Mouse (Mus musculus) neural tube, embryonic 10.5 days (tissue): Measurements from ENCODE around the gene Gm6096.

ENCODE experiments used
- DNase-seq: peaks from one replicate; pipeline ENCODE4 v3.0.0-alpha.2; 2017; ENCODE audit warnings: low spot score; ENCODE audit errors: extremely low spot score

Gm6096 gene

GRCm38 (mm10) chr7:34234610-34235561, 16.0 kb upstream of the Gm6096 start:
- peak; percentile 42 for DNase-seq

GRCm38 (mm10) chr7:34235602-34236001, 15.2 kb upstream of the Gm6096 start:
- no peak for DNase-seq

DNA sequence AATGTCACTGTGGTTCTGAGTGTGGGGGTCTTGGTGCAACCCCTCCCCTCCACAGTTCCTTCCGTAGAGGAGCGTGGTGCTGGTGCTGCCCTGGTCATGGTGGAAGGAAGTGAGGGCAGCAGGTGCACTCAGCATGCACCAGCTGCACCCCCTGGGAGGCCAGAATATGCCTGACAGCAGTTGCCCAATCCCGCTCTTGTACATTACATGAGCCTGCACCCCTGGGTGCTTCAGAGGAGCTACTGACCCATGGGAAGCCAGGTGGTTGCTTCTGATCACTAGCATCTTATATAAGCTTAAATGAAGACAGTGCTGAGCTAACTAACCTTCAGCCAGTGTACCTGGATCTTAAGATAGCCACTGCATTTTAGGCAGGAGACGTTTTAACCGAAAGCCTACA, 12.8 kb upstream of the Gm6096 start:
- DNase-seq = no peak

DNA sequence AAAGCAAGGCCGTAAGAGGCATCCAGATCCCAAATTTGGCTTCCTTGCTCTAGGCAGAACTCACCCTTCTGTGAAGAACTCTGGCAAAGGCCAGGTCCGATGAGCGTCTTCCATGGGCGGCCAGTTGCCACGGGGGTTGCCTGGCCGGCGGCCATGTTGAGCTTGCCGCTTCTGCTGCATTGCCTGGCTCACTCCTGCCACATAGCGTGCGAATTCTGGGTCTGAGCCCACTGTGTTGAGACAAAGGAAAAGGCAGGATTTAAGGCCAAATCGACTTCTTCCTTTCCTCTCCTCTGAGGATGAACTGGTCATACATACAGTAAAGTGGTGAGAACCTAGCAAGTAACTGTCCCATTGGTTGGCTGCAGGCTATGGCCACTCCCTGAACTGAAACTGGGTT, 8.7 kb upstream of the Gm6096 start:
- DNase-seq = no peak

GRCm38 (mm10) chr7:34246870-34247499, 3.9 kb upstream of the Gm6096 start:
- no peak for DNase-seq

DNA sequence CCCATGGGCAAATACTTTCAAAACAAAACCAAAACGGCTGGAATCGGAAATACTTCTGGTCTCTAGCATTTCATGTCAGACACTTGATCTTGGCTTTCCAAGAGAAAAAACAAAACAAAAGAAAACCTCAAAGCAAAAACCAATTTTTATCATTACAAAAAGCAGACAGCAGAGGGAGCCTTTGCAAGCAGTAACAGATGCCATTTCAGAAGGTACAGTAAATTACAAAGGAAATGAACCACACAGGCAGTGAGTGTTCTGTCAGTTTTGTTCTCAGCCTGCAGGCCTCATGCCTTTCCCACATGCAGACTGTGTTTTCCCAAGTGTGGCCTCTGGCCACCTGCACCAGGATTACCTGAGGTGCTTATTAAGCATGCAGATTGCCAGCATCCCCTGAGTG, 1.2 kb downstream of the Gm6096 start:
- no peak for DNase-seq

DNA sequence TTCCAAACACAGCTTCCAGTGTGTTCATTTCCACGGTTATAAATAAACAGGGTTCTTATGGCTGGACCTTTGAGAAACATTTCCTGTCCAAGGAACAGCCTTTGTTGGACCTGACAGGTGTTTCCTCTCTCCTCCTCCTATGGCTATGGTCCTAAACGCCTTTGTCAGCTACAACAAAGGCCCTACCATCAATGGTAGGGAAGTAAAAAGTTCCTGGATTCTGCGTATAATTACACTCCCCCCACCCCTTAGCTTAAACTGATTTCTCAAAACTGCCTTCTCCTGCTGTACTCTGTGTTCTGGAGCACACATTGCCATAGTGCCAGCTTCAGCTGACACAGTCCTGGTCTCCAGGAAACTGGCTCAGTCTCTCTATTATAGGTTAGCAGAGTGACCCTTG, 4.3 kb downstream of the Gm6096 start:
- DNase-seq = no peak

DNA sequence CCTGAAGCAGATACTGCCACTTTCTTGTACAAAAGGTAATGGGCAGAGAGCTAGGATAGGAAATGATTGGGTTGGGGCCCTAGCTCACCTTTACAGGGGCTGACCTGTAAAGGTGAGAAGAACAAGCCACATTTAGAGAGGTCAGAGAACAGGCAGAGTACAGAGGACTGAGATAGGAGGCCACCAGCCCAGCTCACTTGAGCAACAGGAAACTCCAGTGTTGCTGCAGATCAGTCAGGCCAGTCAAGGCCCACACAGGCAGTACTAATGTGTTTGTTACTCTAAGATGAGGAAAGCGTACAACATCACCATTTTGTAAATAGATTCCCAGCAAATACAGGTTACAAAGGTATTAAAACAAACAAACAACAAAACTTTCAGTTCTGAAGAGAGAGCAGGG, 5.1 kb downstream of the Gm6096 start:
- no peak for DNase-seq

- no peak for DNase-seq
Observed at GRCm38 (mm10) chr7:34257279-34257678, 6.4 kb downstream of the Gm6096 start.

GRCm38 (mm10) chr7:34258407-34258806, 7.6 kb downstream of the Gm6096 start:
- no peak for DNase-seq

- no peak for DNase-seq
Observed at GRCm38 (mm10) chr7:34263437-34263836, 12.6 kb downstream of the Gm6096 start.

DNA sequence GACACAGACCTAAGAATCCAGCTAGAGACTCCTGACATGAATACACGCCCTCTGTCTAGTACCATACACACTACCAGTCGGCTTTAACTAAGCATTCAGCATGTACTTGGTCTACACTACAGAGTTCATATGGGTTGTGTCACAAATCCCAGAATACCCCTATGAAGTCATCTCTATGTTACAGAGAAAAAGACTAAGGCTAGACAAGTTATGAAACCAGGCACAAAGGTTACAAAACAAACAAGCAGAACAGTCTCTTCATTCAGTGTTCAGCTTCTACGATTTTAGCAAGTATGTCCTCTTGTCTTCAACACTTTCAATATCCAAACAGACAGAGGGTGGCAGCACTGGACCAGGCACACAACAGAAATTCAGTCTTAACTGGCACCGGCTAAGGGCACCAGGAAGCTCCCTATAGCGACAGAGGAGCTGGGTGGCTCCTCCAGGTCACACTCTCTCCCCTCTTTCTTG, 15.1 kb downstream of the Gm6096 start:
- DNase-seq = peak; percentile 17

- DNase-seq = no peak
Observed at GRCm38 (mm10) chr7:34266421-34266820, 15.6 kb downstream of the Gm6096 start.

DNA sequence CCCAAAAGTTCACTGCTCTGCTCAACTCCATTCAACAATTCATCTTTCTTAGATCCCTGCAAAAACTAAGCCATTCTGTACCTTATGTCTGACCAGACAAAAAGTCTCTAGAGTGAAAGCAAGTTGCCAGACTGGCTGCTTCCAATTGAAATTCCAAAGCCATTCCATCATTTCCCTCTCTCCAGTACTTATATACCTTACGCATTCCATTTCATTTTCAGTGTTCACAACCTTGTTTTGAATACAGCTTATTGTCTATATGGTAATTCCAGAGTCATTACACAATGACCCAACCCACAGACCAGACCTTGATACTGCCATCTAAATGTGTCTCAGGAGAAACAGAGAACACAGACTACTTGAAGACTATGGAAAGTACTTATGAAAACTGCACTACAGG, 17.6 kb downstream of the Gm6096 start:
- DNase-seq = no peak

GRCm38 (mm10) chr7:34272465-34272864, 21.6 kb downstream of the Gm6096 start:
- no peak for DNase-seq

- no peak for DNase-seq
Observed at GRCm38 (mm10) chr7:34276066-34276465, 25.2 kb downstream of the Gm6096 start.

DNA sequence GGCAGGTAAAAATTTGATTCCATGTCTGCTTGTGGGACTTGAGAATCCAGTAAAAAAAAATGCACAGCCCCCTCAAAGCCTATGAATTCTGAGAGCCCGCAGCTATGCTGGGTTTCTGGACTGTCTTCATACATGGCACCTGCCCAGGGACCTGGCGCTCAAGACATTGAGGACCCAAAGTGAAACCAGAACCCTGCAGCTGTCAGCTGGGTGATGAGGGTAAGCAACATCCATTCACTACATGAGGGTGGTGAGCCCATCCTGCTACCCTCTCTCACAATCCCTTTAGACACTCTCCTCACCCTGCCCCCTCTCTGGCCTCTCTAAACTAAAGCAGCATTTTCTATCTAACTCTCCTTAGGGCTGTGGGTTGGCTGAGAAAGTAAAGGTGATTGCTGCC, 26.8 kb downstream of the Gm6096 start:
- DNase-seq = no peak

GRCm38 (mm10) chr7:34290450-34291151, 39.8 kb downstream of the Gm6096 start:
- no peak for DNase-seq

GRCm38 (mm10) chr7:34291265-34291664, 40.4 kb downstream of the Gm6096 start:
- DNase-seq = no peak

GRCm38 (mm10) chr7:34292633-34293032, 41.8 kb downstream of the Gm6096 start:
- DNase-seq = no peak

- DNase-seq = no peak
Observed at GRCm38 (mm10) chr7:34296124-34296523, 45.3 kb downstream of the Gm6096 start.

- no peak for DNase-seq
Observed at GRCm38 (mm10) chr7:34298818-34299217, 48.0 kb downstream of the Gm6096 start.
